Mouse (Mus musculus) lung, embryonic 14.5 days (tissue): ENCODE measurements around the gene Btn1a1. TPM values are rescaled to one million over a fixed set of nuclear protein-coding genes. Genes with fewer than 3 reads are reported as not detected.

ENCODE experiments used
- ATAC-seq: fragments of 200-750 bp; cut with Nextera tagmentation; 2 replicates; pipeline ENCODE4 v1.8.0; 2017; ENCODE audit warnings: mild to moderate bottlenecking, moderate TSS enrichment, moderate library complexity; ENCODE audit not compliant: insufficient read depth
- DNase-seq: peaks from one replicate; pipeline ENCODE4 v3.0.0-alpha.2; 2015
- H3K27ac ChIP-seq: fragments of 300-500 bp; sonication (generic); 2 replicates; pipeline ENCODE4 v1.5.1; 2014; ENCODE audit warnings: low read depth, mild to moderate bottlenecking, moderate library complexity
- H3K27me3 ChIP-seq: fragments of 300-500 bp; sonication (generic); 2 replicates; pipeline ENCODE4 v1.6.1; 2014; ENCODE audit warnings: low read length, control low read depth; ENCODE audit not compliant: insufficient read depth
- H3K36me3 ChIP-seq: fragments of 300-500 bp; sonication (generic); 2 replicates; pipeline ENCODE4 v1.6.1; 2014; ENCODE audit warnings: control low read depth; ENCODE audit not compliant: insufficient read depth
- H3K4me1 ChIP-seq: fragments of 300-500 bp; sonication (generic); 2 replicates; pipeline ENCODE4 v1.6.1; 2014; ENCODE audit warnings: antibody characterized with exemption, control low read depth; ENCODE audit not compliant: insufficient read depth
- H3K4me2 ChIP-seq: fragments of 300-500 bp; sonication (generic); 2 replicates; pipeline ENCODE4 v1.6.1; 2014; ENCODE audit warnings: mild to moderate bottlenecking
- H3K4me3 ChIP-seq: fragments of 300-500 bp; sonication (generic); 2 replicates; pipeline ENCODE4 v1.5.1; 2014; ENCODE audit warnings: low read depth, low read length
- H3K9ac ChIP-seq: fragments of 300-500 bp; sonication (generic); 2 replicates; pipeline ENCODE4 v1.6.1; 2014
- H3K9me3 ChIP-seq: fragments of 300-500 bp; sonication (generic); 2 replicates; pipeline ENCODE4 v1.6.1; 2016; ENCODE audit warnings: low read depth, low read length, control low read depth
- CTCF ChIP-seq: IDR thresholded peaks from 2 replicates; pipeline ENCODE4 v1.5.1; 2016; ENCODE audit warnings: antibody characterized with exemption, low read depth
- WGBS: fragments of 180-500 bp; shearing (Covaris S2); extraction: QIAGEN DNeasy Blood & Tissue Kit; methylation state at CpG from one replicate; pipeline ENCODE4 v1.1.7; 2014; 5-methylcytosine and 5-hydroxymethylcytosine counted together
- polyA plus RNA-seq: library from polyadenylated mRNA; unstranded; fragments of >200 nt; fragmentation: Nextera tagmentation; extraction: Ambion mirVana; gene quantifications from 2 replicates; pipeline ENCODE4 v1.2.1, GENCODE M21; 2014

Gene Btn1a1
- polyA plus RNA-seq, 1 experiment from 2014 or later = 0.18 TPM

DNA sequence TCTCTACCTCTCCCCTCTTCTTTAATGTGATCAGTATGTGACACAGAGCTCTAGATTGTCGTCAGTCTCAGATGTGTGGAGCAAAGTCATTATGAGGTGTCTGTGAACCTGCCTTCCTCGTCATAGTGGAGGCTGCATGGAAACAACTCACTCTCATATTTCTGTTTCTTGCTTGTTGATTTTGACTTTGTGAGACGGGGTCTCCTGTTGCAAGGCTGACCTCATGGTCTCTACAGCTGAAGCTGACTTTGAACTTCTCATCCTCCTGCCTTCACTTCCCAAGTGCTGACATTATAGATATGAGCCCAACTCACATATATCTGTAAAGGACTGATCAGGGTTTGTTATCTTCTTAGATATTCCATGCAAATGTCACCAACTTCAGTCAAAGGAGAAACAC lies 16.9 kb downstream of the Btn1a1 start:
- H3K27ac ChIP-seq = peak overlapping the region; percentile 76; the same call in 1 of the 2 replicates
- DNase-seq = no peak
- H3K4me3 ChIP-seq = peak overlapping the region; percentile 54; the same call in 1 of the 2 replicates
- no peaks in the 10 kb centered on the region for H3K27me3 ChIP-seq
- no peak for ATAC-seq
- no peak for TF ChIP-seq CTCF
- 28% methylated on average over 3 of the region's 3 CpGs for WGBS
- H3K4me2 ChIP-seq = peak overlapping the region; percentile 75
- H3K9me3 ChIP-seq = no peaks in the 10 kb centered on the region
- H3K36me3 ChIP-seq = no peaks in the 10 kb centered on the region
- no peak overlapping the region for H3K9ac ChIP-seq
- peaks cover 3% of the 10 kb centered on the region; the same call in 1 of the 2 replicates for H3K4me1 ChIP-seq

- ATAC-seq (peak; percentile 72), DNase-seq (peak; percentile 94)
- Histone ChIP-seq H3K36me3 (no peaks in the 10 kb centered on the region), H3K4me1 (peaks cover 3% of the 10 kb centered on the region; the same call in 1 of the 2 replicates), H3K4me2 (peak overlapping the region; percentile 77), H3K27ac (peak overlapping the region; percentile 86), H3K9ac (peak overlapping the region; percentile 55; the same call in 1 of the 2 replicates), H3K9me3 (no peaks in the 10 kb centered on the region), H3K4me3 (peak overlapping the region; percentile 57), H3K27me3 (no peaks in the 10 kb centered on the region)
- TF ChIP-seq CTCF = peak; percentile 16; the same call in 1 of the 2 replicates
- 0% methylated on average over 16 of the region's 16 CpGs for WGBS
Measured at GRCm38 (mm10) chr13:23446498-23446952, 19.2 kb downstream of the Btn1a1 start.

- Histone ChIP-seq H3K27ac (peak overlapping the region; percentile 98), H3K4me2 (peak overlapping the region; percentile 77), H3K9me3 (no peaks in the 10 kb centered on the region), H3K27me3 (no peaks in the 10 kb centered on the region), H3K36me3 (no peaks in the 10 kb centered on the region), H3K4me3 (peak overlapping the region; percentile 57), H3K9ac (peak overlapping the region; percentile 75), H3K4me1 (peaks cover 3% of the 10 kb centered on the region; the same call in 1 of the 2 replicates)
- DNase-seq = peak; percentile 99
- under 1% methylated on average over 55 of the region's 55 CpGs for WGBS
- ATAC-seq = peak; percentile 93
- TF ChIP-seq CTCF = no peak
Measured at GRCm38 (mm10) chr13:23445561-23446320, 20.0 kb downstream of the Btn1a1 start.

DNA sequence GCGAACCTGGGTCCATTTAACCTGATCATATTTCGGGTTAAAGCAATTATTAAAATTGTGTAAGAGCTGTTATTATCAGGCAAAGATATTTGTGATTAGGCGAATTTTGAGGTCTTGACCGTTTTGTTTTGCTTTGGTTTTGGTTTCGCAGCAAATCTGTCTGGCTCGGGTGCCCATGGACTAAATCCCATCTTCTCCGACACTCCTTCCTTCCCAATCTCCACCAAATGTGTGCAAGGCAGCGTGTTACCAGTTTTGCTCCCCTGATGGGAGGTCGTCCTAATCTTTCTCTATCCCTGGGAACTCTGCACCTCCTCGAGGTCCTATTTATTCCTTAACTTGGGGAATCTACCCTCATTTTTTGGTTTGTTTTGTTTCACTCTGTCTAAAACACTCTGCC lies 20.5 kb downstream of the Btn1a1 start:
- H3K36me3 ChIP-seq = no peaks in the 10 kb centered on the region
- DNase-seq = no peak
- H3K9ac ChIP-seq = peak overlapping the region; percentile 75
- H3K4me3 ChIP-seq = peak overlapping the region; percentile 57
- peak overlapping the region; percentile 77 for H3K4me2 ChIP-seq
- H3K27me3 ChIP-seq = no peaks in the 10 kb centered on the region
- peak overlapping the region; percentile 98 for H3K27ac ChIP-seq
- H3K4me1 ChIP-seq = peaks cover 3% of the 10 kb centered on the region; the same call in 1 of the 2 replicates
- TF ChIP-seq CTCF = no peak
- H3K9me3 ChIP-seq = no peaks in the 10 kb centered on the region
- 2% methylated on average over 10 of the region's 10 CpGs for WGBS
- no peak for ATAC-seq

DNA sequence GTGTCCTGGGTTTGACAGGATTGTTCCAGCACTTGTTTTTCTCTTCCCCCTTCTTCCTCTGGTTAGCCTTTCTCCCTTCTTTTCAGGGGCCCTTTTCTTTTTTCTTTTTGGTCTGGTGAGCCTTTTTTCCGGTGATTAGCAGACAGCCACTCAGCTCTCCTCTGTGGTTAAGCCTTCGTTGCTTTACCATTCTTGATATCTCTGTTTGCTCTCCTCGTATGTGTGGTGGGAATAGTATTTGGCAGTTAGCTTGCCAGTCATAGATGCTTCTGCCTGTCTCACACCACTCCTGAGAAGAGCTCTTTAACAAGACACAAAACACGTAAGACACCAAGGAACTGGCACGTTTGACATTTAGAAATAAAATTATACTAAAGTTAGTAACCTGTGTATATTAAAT lies 21.2 kb downstream of the Btn1a1 start:
- DNase-seq (no peak), ATAC-seq (no peak)
- Histone ChIP-seq H3K4me3 (peak overlapping the region; percentile 57), H3K9ac (0 out of 2 replicates have a peak overlapping the region, but pooled peaks have one; percentile 75), H3K27me3 (no peaks in the 10 kb centered on the region), H3K9me3 (no peaks in the 10 kb centered on the region), H3K36me3 (no peaks in the 10 kb centered on the region), H3K27ac (peak overlapping the region; percentile 98; the same call in 1 of the 2 replicates), H3K4me2 (peak overlapping the region; percentile 77), H3K4me1 (peaks cover 3% of the 10 kb centered on the region; the same call in 1 of the 2 replicates)
- WGBS = 51% methylated on average over 5 of the region's 5 CpGs
- no peak for TF ChIP-seq CTCF

DNA sequence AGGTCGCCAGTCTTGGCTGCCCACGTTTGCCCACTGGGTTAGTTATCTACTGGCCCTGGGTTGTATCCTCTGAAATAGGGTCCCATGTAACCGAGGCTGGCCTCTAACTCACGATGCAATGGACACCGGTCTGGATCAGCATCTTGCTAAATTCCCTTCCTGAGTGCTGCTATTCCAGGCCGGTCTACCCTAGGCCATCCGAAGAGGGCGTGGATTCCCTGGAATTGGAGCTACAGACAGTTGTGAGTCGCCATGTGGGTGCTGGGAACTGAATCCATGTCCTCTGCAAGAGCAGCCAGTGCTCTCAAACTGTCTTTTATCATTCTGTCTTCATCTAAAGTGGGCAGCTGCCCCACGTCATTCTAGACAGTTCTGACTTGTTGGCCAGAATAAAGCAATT lies 25.8 kb downstream of the Btn1a1 start:
- ATAC-seq = no peak
- no peak for DNase-seq
- Histone ChIP-seq H3K4me2 (no peak overlapping the region; the same call in 1 of the 2 replicates), H3K4me3 (no peak overlapping the region), H3K9ac (no peak overlapping the region), H3K27me3 (no peaks in the 10 kb centered on the region), H3K27ac (no peak overlapping the region), H3K36me3 (no peaks in the 10 kb centered on the region), H3K9me3 (no peaks in the 10 kb centered on the region), H3K4me1 (peaks cover 3% of the 10 kb centered on the region; the same call in 1 of the 2 replicates)
- no peak for TF ChIP-seq CTCF
- 63% methylated on average over 10 of the region's 10 CpGs for WGBS

DNA sequence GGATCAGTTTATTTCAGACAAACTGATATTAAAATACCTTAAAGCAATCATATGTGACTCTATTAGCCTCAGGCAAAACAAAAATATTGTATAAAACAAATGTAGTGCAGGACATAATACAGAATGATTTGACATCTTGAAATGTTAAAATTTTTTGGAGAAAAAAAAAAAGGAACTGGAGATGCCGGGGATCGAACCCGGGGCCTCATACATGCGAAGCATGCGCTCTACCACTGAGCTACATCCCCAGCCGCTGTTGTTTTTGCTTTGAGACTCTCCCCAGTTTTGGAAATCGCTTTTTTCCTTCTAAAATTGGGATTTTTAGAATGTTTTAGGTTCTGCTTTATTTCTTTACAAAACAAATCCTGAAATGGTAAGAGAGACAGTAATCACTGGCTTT lies 27.2 kb downstream of the Btn1a1 start:
- DNase-seq (peak; percentile 88), ATAC-seq (peak; percentile 64; the same call in 1 of the 2 replicates)
- Histone ChIP-seq H3K4me2 (peak overlapping the region; percentile 61), H3K9me3 (no peaks in the 10 kb centered on the region), H3K36me3 (no peaks in the 10 kb centered on the region), H3K27me3 (no peaks in the 10 kb centered on the region), H3K27ac (peak overlapping the region; percentile 61), H3K9ac (peak overlapping the region; percentile 46), H3K4me3 (peak overlapping the region; percentile 55), H3K4me1 (0 out of 2 replicates have a peak, but pooled peaks cover 3% of the 10 kb centered on the region)
- no peak for TF ChIP-seq CTCF
- WGBS = under 1% methylated on average over 7 of the region's 7 CpGs
